Mouse (Mus musculus): ENCODE data around the gene Stard13.

The Stard13 gene

GRCm38 (mm10) chr5:151233400-151234031 lies at the start of gene Stard13:
Stard13 (minus strand) TSS chr5:151233836.
- CTCF ChIA-PET: no interaction called here

GRCm38 (mm10) chr5:151279531-151279930 lies 45.9 kb upstream of the Stard13 start:
- CTCF ChIA-PET: no interaction called here

- CTCF ChIA-PET: no interaction called here
These were observed 44.3 kb upstream of the Stard13 start for GRCm38 (mm10) chr5:151277927-151278326.

- CTCF ChIA-PET: no interaction called here
These were observed 42.4 kb upstream of the Stard13 start for GRCm38 (mm10) chr5:151275986-151276385.

- CTCF ChIA-PET: no interaction called here
These were observed 40.6 kb upstream of the Stard13 start for GRCm38 (mm10) chr5:151274265-151274664.

- CTCF ChIA-PET: no interaction called here
These were observed 37.2 kb upstream of the Stard13 start for GRCm38 (mm10) chr5:151270815-151271214.

GRCm38 (mm10) chr5:151266896-151267634 lies 33.4 kb upstream of the Stard13 start:
- CTCF ChIA-PET: no interaction called here

- CTCF ChIA-PET: no interaction called here
These were observed 27.9 kb upstream of the Stard13 start for GRCm38 (mm10) chr5:151261558-151261957.

- CTCF ChIA-PET: no interaction called here
These were observed 18.6 kb upstream of the Stard13 start for GRCm38 (mm10) chr5:151252213-151252612.

- CTCF ChIA-PET: no interaction called here
These were observed 18.0 kb upstream of the Stard13 start for GRCm38 (mm10) chr5:151251656-151252055.

GRCm38 (mm10) chr5:151248671-151249620 lies 15.3 kb upstream of the Stard13 start:
- CTCF ChIA-PET: no interaction called here

GRCm38 (mm10) chr5:151248084-151248483 lies 14.4 kb upstream of the Stard13 start:
- CTCF ChIA-PET: no interaction called here

GRCm38 (mm10) chr5:151247115-151247875 lies 13.7 kb upstream of the Stard13 start:
- CTCF ChIA-PET: interaction anchor here (0.6 kb wide), 1 partner anchor 346 kb away, joined by 5 read pairs; no protein-coding TSS in a partner anchor

- CTCF ChIA-PET: no interaction called here
These were observed 12.7 kb upstream of the Stard13 start for GRCm38 (mm10) chr5:151246287-151246686.

GRCm38 (mm10) chr5:151245571-151245970 lies 11.9 kb upstream of the Stard13 start:
- CTCF ChIA-PET: no interaction called here

- CTCF ChIA-PET: no interaction called here
These were observed 5.1 kb upstream of the Stard13 start for GRCm38 (mm10) chr5:151238730-151239129.

- CTCF ChIA-PET: no interaction called here
These were observed 2.8 kb upstream of the Stard13 start for GRCm38 (mm10) chr5:151236411-151236810.

- CTCF ChIA-PET: no interaction called here
These were observed 898 bp downstream of the Stard13 start for GRCm38 (mm10) chr5:151232576-151233299.

GRCm38 (mm10) chr5:151231861-151232260 lies 1.8 kb downstream of the Stard13 start:
- CTCF ChIA-PET: no interaction called here

- CTCF ChIA-PET: no interaction called here
These were observed 2.2 kb downstream of the Stard13 start for GRCm38 (mm10) chr5:151231411-151231810.

GRCm38 (mm10) chr5:151230427-151230826 lies 3.2 kb downstream of the Stard13 start:
- CTCF ChIA-PET: no interaction called here

All from spleen, embryonic (tissue).